Mouse (Mus musculus): Measurements from ENCODE around the gene Cnpy2.

Gene Cnpy2

GRCm38 (mm10) chr10:128369599-128369998 is 47.3 kb downstream of the Cnpy2 start:
- DNase-seq: no peak

- no peak for DNase-seq
These were observed 47.8 kb downstream of the Cnpy2 start for GRCm38 (mm10) chr10:128370021-128370420.

- no peak for DNase-seq
These were observed 48.3 kb downstream of the Cnpy2 start for GRCm38 (mm10) chr10:128370601-128371000.

- DNase-seq: no peak
These were observed 49.9 kb downstream of the Cnpy2 start for GRCm38 (mm10) chr10:128372142-128372541.

GRCm38 (mm10) chr10:128372989-128373748 is 50.9 kb downstream of the Cnpy2 start:
- no peak for DNase-seq

- DNase-seq: peak; percentile 29
These were observed 52.1 kb downstream of the Cnpy2 start for GRCm38 (mm10) chr10:128374393-128374792.

GRCm38 (mm10) chr10:128376099-128376454 is 53.8 kb downstream of the Cnpy2 start:
- DNase-seq: no peak

- peak; percentile 89 for DNase-seq
These were observed 54.4 kb downstream of the Cnpy2 start, which contains the start of gene Ankrd52 for GRCm38 (mm10) chr10:128376455-128377211. Gene Ankrd52 (plus strand): TSS chr10:128377115.

Measured in thymus, postnatal 25 days (tissue).